Mouse (Mus musculus): ENCODE results near the gene Rnf186.

The Rnf186 gene

DNA sequence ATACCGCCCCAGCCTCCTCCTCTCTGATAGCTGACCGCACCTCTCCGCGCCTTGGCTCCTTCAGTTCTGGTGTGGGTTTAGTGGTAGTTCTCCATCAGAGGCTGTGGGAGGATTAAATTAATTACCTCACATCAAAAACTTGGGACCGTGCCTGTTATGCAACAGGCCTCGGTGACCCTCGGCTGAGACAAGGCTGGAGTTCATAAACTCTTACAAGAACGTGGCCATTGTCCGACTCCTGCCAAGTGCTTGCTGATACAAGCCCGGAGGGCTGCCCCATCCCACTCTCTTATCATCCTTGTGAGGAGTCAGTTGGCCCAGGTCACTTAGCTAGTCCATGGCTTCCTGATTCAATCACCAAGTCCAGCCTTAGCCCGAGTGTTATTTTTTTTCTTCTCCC is 46.4 kb downstream of the Rnf186 start:
- DNase-seq (ENCODE audit: low spot score) = no peak

- DNase-seq (ENCODE audit: low spot score) = no peak
Observed at GRCm38 (mm10) chr4:139014793-139015192, 47.9 kb downstream of the Rnf186 start.
